Mouse (Mus musculus) liver, postnatal 0 days (tissue): Measurements from ENCODE around the gene Cutc.

ENCODE experiments used
- CTCF ChIP-seq: sonication (generic); IDR thresholded peaks from 2 replicates; pipeline ENCODE4 v1.5.1; 2016; ENCODE audit warnings: antibody characterized with exemption, low read depth
- EP300 ChIP-seq: IDR thresholded peaks from 2 replicates; pipeline ENCODE4 v1.6.1; 2016; ENCODE audit warnings: antibody characterized with exemption, low read depth, mild to moderate bottlenecking

DNA sequence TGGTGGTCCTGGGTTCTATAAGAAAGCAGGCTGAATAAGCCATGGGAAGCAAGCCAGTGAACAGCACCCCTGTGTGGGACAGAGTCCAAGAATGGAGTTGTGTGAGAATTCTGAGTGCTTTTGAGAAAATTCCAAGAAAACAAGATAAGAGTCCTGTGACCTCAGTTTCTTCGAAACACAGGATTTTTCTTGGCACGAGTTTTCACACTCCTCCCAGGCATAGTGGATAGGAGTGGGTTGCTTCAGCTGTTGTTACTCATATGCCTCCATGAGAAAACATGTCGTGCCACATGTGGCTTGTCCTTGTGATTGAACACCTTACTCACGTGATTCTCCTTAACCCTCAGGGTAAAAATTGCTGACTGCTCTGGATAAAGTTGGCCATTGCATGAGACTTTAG is 4.9 kb upstream of the Cutc start:
- TF ChIP-seq CTCF = no peak
- TF ChIP-seq EP300 = no peak
